Mouse (Mus musculus) liver, adult 2 months (tissue): ENCODE measurements around the gene Erich4. TPM values are rescaled to one million over a fixed set of nuclear protein-coding genes. Genes with fewer than 3 reads are reported as not detected.

ENCODE experiments used
- DNase-seq: peaks from one replicate; pipeline ENCODE4 v3.0.0-alpha.2; 2011; ENCODE audit warnings: low read depth, low spot score; ENCODE audit errors: extremely low read depth
- H3K27ac ChIP-seq: fragments of 200-500 bp; replicated peaks from 2 replicates; pipeline ENCODE4 v1.5.1; 2012; ENCODE audit warnings: low read depth, mild to moderate bottlenecking, control low read depth, inconsistent platforms, low read length; ENCODE audit not compliant: insufficient read depth
- H3K27me3 ChIP-seq: fragments of 200-500 bp; 2 replicates; pipeline ENCODE4 v1.6.1; 2012; ENCODE audit warnings: mild to moderate bottlenecking, moderate library complexity, low read length, inconsistent platforms; ENCODE audit not compliant: control insufficient read depth, insufficient read depth
- H3K36me3 ChIP-seq: fragments of 200-500 bp; 2 replicates; pipeline ENCODE4 v1.6.1; 2012; ENCODE audit warnings: low read length, inconsistent platforms; ENCODE audit not compliant: control insufficient read depth, insufficient read depth
- H3K4me1 ChIP-seq: fragments of 200-500 bp; 2 replicates; pipeline ENCODE4 v1.6.1; 2011; ENCODE audit warnings: low read length; ENCODE audit not compliant: control insufficient read depth, insufficient read depth
- H3K4me3 ChIP-seq: fragments of 200-500 bp; 2 replicates; pipeline ENCODE4 v1.5.1; 2011; ENCODE audit warnings: low read depth, mild to moderate bottlenecking, control low read depth, low read length, moderate library complexity; ENCODE audit not compliant: insufficient read depth
- H3K79me2 ChIP-seq: fragments of 200-500 bp; 2 replicates; pipeline ENCODE4 v1.6.1; 2012; ENCODE audit warnings: inconsistent platforms, mild to moderate bottlenecking, low read length, moderate library complexity; ENCODE audit not compliant: control insufficient read depth, insufficient read depth
- H3K9ac ChIP-seq: fragments of 200-500 bp; 2 replicates; pipeline ENCODE4 v1.6.1; 2012; ENCODE audit warnings: low read depth, mild to moderate bottlenecking, control low read depth, inconsistent platforms, low read length
- CTCF ChIP-seq: fragments of 200-500 bp; IDR thresholded peaks from 2 replicates; pipeline ENCODE4 v1.5.1; 2011; ENCODE audit warnings: low read depth, low read length, control low read depth
- POLR2A ChIP-seq: fragments of 200-500 bp; IDR thresholded peaks from 2 replicates; pipeline ENCODE4 v1.6.1; 2011; ENCODE audit warnings: low read length, control low read depth; ENCODE audit not compliant: insufficient read depth; ENCODE audit errors: extremely low read depth
- WGBS: fragments of 180-500 bp; shearing (Covaris S2); methylation state at CpG from one replicate; pipeline ENCODE4 v1.1.7; 2018; 5-methylcytosine and 5-hydroxymethylcytosine counted together
- polyA plus RNA-seq: library from polyadenylated mRNA; depleted of rRNA; stranded (reverse); fragments of >200 nt; gene quantifications from 2 replicates; pipeline ENCODE4 v1.2.3, GENCODE M21; 2012; rRNA removed
- total RNA-seq: library from RNA; depleted of rRNA; stranded (reverse); fragments of >200 nt; gene quantifications from 2 replicates; pipeline ENCODE4 v1.2.3, GENCODE M21; 2014; rRNA removed

The Erich4 gene
- total RNA-seq (not detected in 2 replicates), polyA plus RNA-seq (not detected in 2 replicates)

GRCm38 (mm10) chr7:25615706-25616011 is at the start of gene Erich4:
Gene Erich4, minus strand, starts transcription at chr7:25615892.
- H3K4me3 ChIP-seq = no peak within 1 kb of the TSS
- DNase-seq = no peak

GRCm38 (mm10) chr7:25658657-25659472 is 43.2 kb upstream of the Erich4 start, which contains the start of the genes Bckdha and Exosc5:
Gene Bckdha, minus strand, starts transcription at chr7:25658981.
Gene Exosc5, plus strand, starts transcription at chr7:25659164.
- peak within 1 kb of the TSS; percentile 80 for H3K4me3 ChIP-seq
- peak within 1 kb of the TSS; percentile 96 for H3K27ac ChIP-seq
- under 1% methylated on average over 50 of the region's 50 CpGs for WGBS
- H3K9ac ChIP-seq = peak within 1 kb of the TSS; percentile 84
- H3K27me3 ChIP-seq = no peaks in the 10 kb centered on the region
- peaks cover 13% of the 10 kb centered on the region; the same call in 1 of the 2 replicates for H3K79me2 ChIP-seq
- TF ChIP-seq POLR2A (peak; percentile 90), CTCF (no peak)
- peak; percentile 97 for DNase-seq
- H3K36me3 ChIP-seq = peaks cover 4% of the 10 kb centered on the region; the same call in 1 of the 2 replicates
- H3K4me1 ChIP-seq = peaks cover 11% of the 10 kb centered on the region

More at GRCm38 (mm10) chr7:25615706-25616011, at the start of gene Erich4:
- Histone ChIP-seq H3K79me2 (no peaks in the 10 kb centered on the region), H3K27ac (no peak within 1 kb of the TSS), H3K9ac (no peak within 1 kb of the TSS), H3K4me1 (peaks cover 5% of the 10 kb centered on the region; the same call in 1 of the 2 replicates), H3K36me3 (no peaks in the 10 kb centered on the region), H3K27me3 (no peaks in the 10 kb centered on the region)
- TF ChIP-seq CTCF (no peak), POLR2A (no peak)
- WGBS = 52% methylated on average over 5 of the region's 5 CpGs

GRCm38 (mm10) chr7:25657785-25658184 is 42.1 kb upstream of the Erich4 start:
- Histone ChIP-seq H3K4me3 (peak overlapping the region; percentile 77), H3K9ac (peak overlapping the region; percentile 84), H3K27me3 (no peaks in the 10 kb centered on the region), H3K4me1 (peaks cover 11% of the 10 kb centered on the region), H3K36me3 (peaks cover 3% of the 10 kb centered on the region; the same call in 1 of the 2 replicates), H3K27ac (peak overlapping the region; percentile 98), H3K79me2 (peaks cover 22% of the 10 kb centered on the region; the same call in 1 of the 2 replicates)
- 7% methylated on average over 10 of the region's 10 CpGs for WGBS
- peak; percentile 90 for DNase-seq
- no peak for TF ChIP-seq CTCF
- TF ChIP-seq POLR2A = no peak

- peak overlapping the region; percentile 75 for H3K9ac ChIP-seq
Observed at GRCm38 (mm10) chr7:25655601-25656428, 40.1 kb upstream of the Erich4 start.

GRCm38 (mm10) chr7:25652244-25652759 is 36.6 kb upstream of the Erich4 start:
- H3K79me2 ChIP-seq = peaks cover 45% of the 10 kb centered on the region; the same call in 1 of the 2 replicates
- H3K27ac ChIP-seq = no peak overlapping the region
- TF ChIP-seq CTCF (no peak), POLR2A (no peak)
- H3K27me3 ChIP-seq = no peaks in the 10 kb centered on the region
- H3K36me3 ChIP-seq = no peaks in the 10 kb centered on the region
- H3K9ac ChIP-seq = no peak overlapping the region
- peaks cover 37% of the 10 kb centered on the region for H3K4me1 ChIP-seq
- WGBS = 70% methylated on average over 12 of the region's 12 CpGs
- H3K4me3 ChIP-seq = no peak overlapping the region
- no peak for DNase-seq

More at GRCm38 (mm10) chr7:25655601-25656428, 40.1 kb upstream of the Erich4 start:
- Histone ChIP-seq H3K4me1 (peaks cover 21% of the 10 kb centered on the region), H3K36me3 (no peaks in the 10 kb centered on the region), H3K79me2 (peaks cover 31% of the 10 kb centered on the region; the same call in 1 of the 2 replicates), H3K27me3 (no peaks in the 10 kb centered on the region), H3K4me3 (peak overlapping the region; percentile 56), H3K27ac (peak overlapping the region; percentile 98)
- TF ChIP-seq CTCF (no peak), POLR2A (0 out of 2 replicates have a peak, but pooled peaks have one; percentile 1)
- DNase-seq = peak; percentile 98
- WGBS = 26% methylated on average over 11 of the region's 11 CpGs
